Mouse (Mus musculus): Measurements from ENCODE around the gene Ggct.

DNA sequence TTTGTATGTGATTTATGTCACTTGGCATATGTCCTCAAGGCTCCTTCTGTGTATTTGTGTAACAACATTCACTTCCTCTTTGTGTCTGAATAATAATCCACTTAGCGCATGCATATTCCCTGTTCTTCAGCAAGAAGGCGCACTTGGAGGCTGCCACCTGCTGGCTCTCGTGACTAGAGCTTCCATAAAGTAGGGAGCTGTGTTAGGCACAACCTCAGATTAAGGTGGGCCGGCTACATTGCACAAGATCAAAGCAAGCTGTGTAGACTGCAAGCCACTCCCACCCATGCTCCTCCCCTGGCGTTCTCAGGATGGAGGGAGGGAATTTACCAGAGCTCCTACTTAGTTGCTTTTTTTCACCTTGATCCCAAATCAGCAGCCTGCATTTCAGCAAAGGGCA lies 23.5 kb upstream of the Ggct start:
- TF ChIP-seq POLR2A (IDR thresholded peaks at IDR 0.05; ENCODE audit: control insufficient read depth, low read depth, low read length) (no peak), CTCF (IDR thresholded peaks at IDR 0.05; ENCODE audit: control insufficient read depth, insufficient read depth, insufficient replicate concordance, low read depth, low read length) (peak; percentile 27; the same call in 1 of the 2 replicates)

Data from testis, adult 2 months (tissue).